Mouse (Mus musculus) stomach, embryonic 16.5 days (tissue): ENCODE results near the gene Bex1. TPM values are rescaled to one million over a fixed set of nuclear protein-coding genes. Genes with fewer than 3 reads are reported as not detected.
"Not testable (repeated sequence)": the region's sequence is repeated elsewhere in the genome, so short reads cannot be mapped to it uniquely, and the experiment has no call there.

Experiments
- ATAC-seq: fragments of 200-750 bp; cut with Nextera tagmentation; 2 replicates; pipeline ENCODE4 v1.8.0; 2017; ENCODE audit warnings: moderate number of reproducible peaks, moderate TSS enrichment; ENCODE audit not compliant: insufficient read depth, low FRiP score
- H3K27ac ChIP-seq: fragments of 300-500 bp; sonication (generic); 2 replicates; pipeline ENCODE4 v1.5.1; 2014; ENCODE audit warnings: low read length
- H3K27me3 ChIP-seq: fragments of 300-500 bp; sonication (generic); 2 replicates; pipeline ENCODE4 v1.6.1; 2014; ENCODE audit warnings: low read length, control low read depth, mixed read lengths; ENCODE audit not compliant: control insufficient read depth, insufficient read depth
- H3K36me3 ChIP-seq: fragments of 300-500 bp; sonication (generic); 2 replicates; pipeline ENCODE4 v1.6.1; 2014; ENCODE audit warnings: low read length; ENCODE audit not compliant: control insufficient read depth, insufficient read depth
- H3K4me1 ChIP-seq: fragments of 300-500 bp; sonication (generic); 2 replicates; pipeline ENCODE4 v1.6.1; 2014; ENCODE audit warnings: low read length, control low read depth, mixed read lengths; ENCODE audit not compliant: control insufficient read depth, insufficient read depth
- H3K4me2 ChIP-seq: fragments of 300-500 bp; sonication (generic); 2 replicates; pipeline ENCODE4 v1.6.1; 2014; ENCODE audit warnings: low read depth, low read length, mixed read lengths
- H3K4me3 ChIP-seq: fragments of 300-500 bp; sonication (generic); replicated peaks from 2 replicates; pipeline ENCODE4 v1.5.1; 2014; ENCODE audit warnings: mild to moderate bottlenecking, low read length
- H3K9ac ChIP-seq: fragments of 300-500 bp; sonication (generic); 2 replicates; pipeline ENCODE4 v1.6.1; 2014; ENCODE audit warnings: low read length
- H3K9me3 ChIP-seq: fragments of 300-500 bp; sonication (generic); replicated peaks from 2 replicates; pipeline ENCODE4 v1.6.1; 2016; ENCODE audit warnings: low read length, control low read depth; ENCODE audit not compliant: control insufficient read depth
- WGBS: fragments of 180-500 bp; shearing (Covaris S2); extraction: QIAGEN DNeasy Blood & Tissue Kit; methylation state at CpG from one replicate; pipeline ENCODE4 v1.1.7; 2014; 5-methylcytosine and 5-hydroxymethylcytosine counted together
- polyA plus RNA-seq: library from polyadenylated mRNA; unstranded; fragments of >200 nt; fragmentation: Nextera tagmentation; extraction: Ambion mirVana; gene quantifications from 2 replicates; pipeline ENCODE4 v1.2.1, GENCODE M21; 2015

Bex1 gene
- polyA plus RNA-seq, result 54.8 and 84.5 TPM in 2 replicates

DNA sequence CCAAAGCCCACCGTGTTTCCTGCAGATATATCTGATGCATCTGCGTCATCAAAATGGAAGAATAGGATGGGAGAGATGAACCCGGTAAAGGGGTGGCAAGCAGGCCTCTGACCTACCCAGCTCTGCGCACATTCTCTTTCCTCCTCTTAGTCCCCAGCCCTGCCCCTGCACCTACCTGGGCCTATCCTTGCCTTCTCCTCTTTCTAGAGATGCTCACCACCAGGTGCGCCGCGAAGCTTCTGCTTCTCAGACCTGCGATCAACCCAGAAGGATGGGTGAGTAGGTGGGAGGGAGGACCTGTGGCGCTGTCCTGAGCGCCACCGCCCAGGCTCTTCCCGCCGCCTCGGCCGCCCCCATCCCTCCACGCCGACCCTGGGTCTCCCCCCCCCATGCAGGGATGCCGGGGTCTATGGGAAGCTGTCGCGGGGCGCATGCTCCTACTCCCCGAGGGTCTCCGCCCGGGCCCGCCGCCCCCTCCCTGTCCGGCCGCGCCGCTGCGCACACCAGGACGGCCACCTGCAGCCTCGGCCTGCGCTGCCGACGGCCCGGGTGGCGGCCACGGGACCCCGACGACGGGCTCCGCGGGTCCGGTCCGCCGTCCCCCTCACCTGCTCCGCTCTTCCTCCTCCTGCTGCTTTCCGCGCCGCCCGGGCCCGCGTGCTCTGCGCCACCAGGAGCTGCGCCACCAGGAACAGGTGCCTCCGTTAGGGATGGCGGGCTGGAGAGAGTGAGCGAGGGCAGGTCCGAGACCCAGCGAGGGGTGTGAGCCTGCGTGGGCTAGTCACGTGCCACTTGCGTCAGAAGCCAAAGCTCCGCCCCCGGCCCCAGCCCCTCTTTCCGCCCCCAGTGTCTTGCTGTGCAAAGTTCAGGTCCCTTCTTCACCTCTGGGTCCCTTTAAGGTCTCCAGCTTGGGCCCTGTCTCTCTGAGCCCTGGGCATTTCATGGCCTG lies at the start of gene Bex1, which contains the start of gene Tceal7:
Gene Bex1, minus strand, starts transcription at position 785 of the 949 bp plus-strand sequence.
Gene Tceal7, plus strand, starts transcription at position 51 of the 949 bp plus-strand sequence.
- H3K4me1 ChIP-seq, H3K9me3 ChIP-seq, H3K27ac ChIP-seq, H3K9ac ChIP-seq, H3K36me3 ChIP-seq, H3K27me3 ChIP-seq: not testable (repeated sequence)
- WGBS, result 19% methylated on average over 17 of the region's 67 CpGs
- ATAC-seq, result peak; percentile 86
- H3K4me3 ChIP-seq, result peak within 1 kb of the TSS; percentile 31
- H3K4me2 ChIP-seq, result peak within 1 kb of the TSS; percentile 38

DNA sequence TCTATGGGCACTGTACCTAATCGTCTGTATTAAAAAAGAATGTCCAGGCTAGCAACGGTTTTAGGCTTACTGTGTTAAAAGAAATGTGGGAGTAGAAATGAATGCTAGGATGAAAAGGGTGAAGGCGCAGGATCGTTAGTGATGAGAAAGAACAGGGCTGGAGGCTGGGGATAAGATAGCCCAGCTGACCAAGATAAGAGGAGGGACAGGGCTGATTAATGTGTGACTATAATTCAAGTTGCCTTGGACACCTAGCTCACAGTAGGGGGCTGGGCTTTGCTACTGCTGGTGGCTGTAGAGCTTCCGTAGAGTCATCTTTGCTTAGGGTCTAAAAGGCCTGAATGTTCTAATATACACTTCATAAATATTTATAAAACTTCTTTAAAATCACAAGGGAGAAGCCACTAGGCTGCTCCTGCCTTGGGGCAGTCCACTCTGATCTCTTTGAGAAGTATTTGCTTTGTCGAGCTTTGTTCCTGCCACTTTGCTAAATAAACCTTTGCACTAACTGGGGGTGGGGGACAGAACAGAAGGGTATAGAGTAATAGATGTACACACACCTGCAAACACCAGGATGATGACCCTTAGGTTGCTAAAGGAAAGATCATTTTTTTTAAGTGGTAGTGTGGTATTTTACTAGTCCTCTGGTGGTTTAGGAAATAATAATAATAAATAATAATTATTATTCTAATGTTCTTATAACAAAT lies 36.9 kb upstream of the Bex1 start:
- H3K36me3 ChIP-seq, result no peaks in the 10 kb centered on the region
- H3K27ac ChIP-seq, result no peak overlapping the region
- no peak for ATAC-seq
- no peaks in the 10 kb centered on the region for H3K27me3 ChIP-seq
- H3K9ac ChIP-seq, result no peak overlapping the region
- H3K4me2 ChIP-seq, result no peak overlapping the region
- no peak overlapping the region for H3K4me3 ChIP-seq
- WGBS, result 32% methylated on average over 6 of the region's 6 CpGs
- H3K4me1 ChIP-seq, result 0 out of 2 replicates have a peak, but pooled peaks cover 3% of the 10 kb centered on the region
- H3K9me3 ChIP-seq, result no peaks in the 10 kb centered on the region

DNA sequence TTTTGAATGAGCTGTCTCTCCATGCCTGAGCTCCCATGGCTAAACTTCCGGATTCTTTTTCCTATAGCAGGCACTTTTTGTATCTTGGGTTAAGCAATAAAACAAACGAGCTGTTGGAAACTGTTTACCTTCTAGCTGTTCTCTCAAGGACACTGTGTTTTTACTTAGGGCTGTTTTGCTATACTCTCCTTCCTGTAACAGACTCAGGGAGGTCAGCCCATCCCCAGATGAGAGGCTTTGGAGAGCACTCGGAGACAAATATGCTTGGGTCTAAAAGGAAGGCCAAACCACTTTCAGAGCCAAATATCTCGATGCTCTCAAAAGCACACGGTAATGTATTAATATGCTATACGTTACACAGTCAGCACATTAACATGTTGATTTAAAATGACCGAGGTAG lies 34.4 kb upstream of the Bex1 start:
- Histone ChIP-seq H3K4me2 (no peak overlapping the region), H3K27me3 (no peaks in the 10 kb centered on the region), H3K4me3 (no peak overlapping the region), H3K36me3 (no peaks in the 10 kb centered on the region), H3K4me1 (0 out of 2 replicates have a peak, but pooled peaks cover 4% of the 10 kb centered on the region), H3K9me3 (no peaks in the 10 kb centered on the region), H3K27ac (no peak overlapping the region), H3K9ac (no peak overlapping the region)
- ATAC-seq, result no peak
- 55% methylated on average over 7 of the region's 7 CpGs for WGBS

DNA sequence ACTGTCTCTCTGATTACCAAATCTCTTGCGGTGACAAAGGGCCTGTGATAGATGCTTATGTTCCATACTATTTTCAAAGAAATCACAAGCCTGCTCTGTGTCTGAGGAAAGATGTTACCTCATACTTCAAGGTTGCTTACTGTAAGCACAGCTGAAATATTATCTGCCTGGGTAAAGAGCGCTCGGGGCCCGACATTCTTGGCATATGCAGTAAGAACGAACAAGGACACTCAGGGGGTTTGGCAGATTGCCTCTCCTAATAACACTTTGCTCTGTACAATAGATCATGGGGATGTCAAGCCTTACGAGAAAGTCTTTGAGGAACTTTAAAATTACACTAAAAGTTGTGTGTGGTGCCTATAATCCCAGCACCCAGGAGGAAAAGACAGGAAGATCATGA lies 33.5 kb upstream of the Bex1 start:
- Histone ChIP-seq H3K9ac (no peak overlapping the region), H3K4me3 (no peak overlapping the region), H3K9me3 (no peaks in the 10 kb centered on the region), H3K27me3 (no peaks in the 10 kb centered on the region), H3K4me1 (0 out of 2 replicates have a peak, but pooled peaks cover 4% of the 10 kb centered on the region), H3K4me2 (no peak overlapping the region), H3K27ac (no peak overlapping the region), H3K36me3 (no peaks in the 10 kb centered on the region)
- WGBS, result 41% methylated on average over 6 of the region's 6 CpGs
- ATAC-seq, result no peak

DNA sequence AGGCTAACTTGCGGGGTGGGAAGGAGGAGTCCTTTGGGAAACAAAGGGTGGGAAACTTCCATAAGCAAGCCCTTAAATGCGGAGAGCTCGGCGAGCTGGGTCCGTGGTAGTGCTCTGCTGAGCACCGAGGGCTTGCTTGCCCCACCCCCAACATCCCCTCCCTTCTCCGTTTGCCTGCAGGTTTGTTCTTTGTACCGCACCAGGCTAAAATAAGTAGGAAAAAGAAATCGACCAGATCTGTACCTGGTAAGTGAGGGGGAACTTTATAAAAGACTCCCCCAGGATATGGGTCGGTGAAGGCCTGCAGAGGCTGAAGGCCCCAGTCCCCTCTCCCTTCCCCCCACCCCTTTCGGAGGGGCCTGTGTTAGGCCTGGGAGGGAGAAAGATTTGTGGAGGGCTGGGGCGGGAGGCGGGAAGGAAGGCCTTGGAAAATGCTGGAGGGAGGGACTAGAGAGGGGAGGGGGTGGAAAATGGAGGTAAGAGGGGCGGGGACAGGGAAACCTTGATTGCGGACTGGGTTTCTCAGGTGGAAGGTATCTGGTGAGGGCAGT lies 30.3 kb upstream of the Bex1 start:
- Histone ChIP-seq H3K36me3 (no peaks in the 10 kb centered on the region), H3K9me3 (no peaks in the 10 kb centered on the region), H3K9ac (peak overlapping the region; percentile 80), H3K27ac (peak overlapping the region; percentile 84), H3K4me1 (0 out of 2 replicates have a peak, but pooled peaks cover 4% of the 10 kb centered on the region), H3K4me2 (peak overlapping the region; percentile 47), H3K27me3 (no peaks in the 10 kb centered on the region), H3K4me3 (peak overlapping the region; percentile 64)
- ATAC-seq, result peak; percentile 76
- WGBS, result 13% methylated on average over 15 of the region's 15 CpGs

DNA sequence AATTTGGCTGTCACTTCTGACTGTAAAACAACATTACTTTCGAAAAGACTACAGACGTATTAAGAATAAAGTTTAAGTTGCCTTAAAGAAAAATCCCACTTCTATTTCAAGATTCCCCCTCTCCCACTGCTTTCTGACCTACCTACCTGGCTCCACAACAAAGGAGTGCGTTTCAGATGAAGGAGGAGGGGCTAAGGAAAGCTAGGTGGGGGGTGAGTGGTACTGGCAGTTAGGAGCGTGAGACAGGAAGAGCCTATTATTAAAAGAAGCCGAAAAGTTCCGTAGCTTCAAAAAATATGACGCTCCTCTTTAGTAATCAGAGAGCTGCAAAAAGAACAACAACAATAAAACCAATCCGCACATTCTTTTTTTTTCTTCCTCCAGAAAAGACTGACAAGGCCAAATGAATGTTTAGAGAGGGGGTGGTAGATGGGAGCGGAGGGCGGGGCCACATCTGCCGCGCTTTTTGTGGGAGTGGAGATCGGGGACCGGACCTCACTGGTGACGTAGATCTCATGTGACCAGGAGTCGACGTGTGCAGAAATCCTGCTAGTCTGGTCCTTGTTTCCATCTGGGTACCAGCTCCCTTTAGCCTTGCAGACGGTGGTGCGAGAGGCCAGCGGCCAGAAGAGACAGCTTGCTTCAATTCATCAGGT lies 29.4 kb upstream of the Bex1 start, which contains the start of gene Tceal9:
Gene Tceal9, plus strand, starts transcription at position 506 of the 656 bp plus-strand sequence.
- Histone ChIP-seq H3K4me1 (0 out of 2 replicates have a peak, but pooled peaks cover 4% of the 10 kb centered on the region), H3K4me2 (peak within 1 kb of the TSS; percentile 47), H3K36me3 (no peaks in the 10 kb centered on the region), H3K9ac (peak within 1 kb of the TSS; percentile 80), H3K27me3 (no peaks in the 10 kb centered on the region), H3K27ac (peak within 1 kb of the TSS; percentile 84), H3K9me3 (no peaks in the 10 kb centered on the region), H3K4me3 (peak within 1 kb of the TSS; percentile 64)
- peak; percentile 95 for ATAC-seq
- WGBS, result 24% methylated on average over 20 of the region's 20 CpGs

DNA sequence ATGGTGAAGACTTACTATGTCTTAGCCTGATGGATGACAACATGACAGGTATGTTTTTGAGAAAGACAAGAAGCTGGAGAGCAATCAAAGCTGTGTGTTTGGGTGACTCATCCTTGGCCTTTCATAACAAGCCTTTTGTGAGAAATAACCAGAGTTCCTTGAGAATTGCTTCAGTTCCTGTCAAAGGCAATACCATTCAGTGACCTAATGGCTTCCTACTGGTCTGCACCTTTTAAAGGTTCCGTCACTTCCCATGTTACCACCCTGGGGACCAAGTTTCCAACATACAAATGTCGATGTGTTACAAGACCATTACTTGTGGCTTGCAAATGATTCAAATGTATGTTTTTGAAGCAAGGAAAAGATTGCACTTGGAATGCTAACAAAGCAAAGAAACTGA lies 27.9 kb upstream of the Bex1 start:
- ATAC-seq, result no peak
- Histone ChIP-seq H3K36me3 (no peaks in the 10 kb centered on the region), H3K27me3 (no peaks in the 10 kb centered on the region), H3K9ac (no peak overlapping the region), H3K4me2 (no peak overlapping the region), H3K4me1 (0 out of 2 replicates have a peak, but pooled peaks cover 4% of the 10 kb centered on the region), H3K9me3 (no peaks in the 10 kb centered on the region), H3K27ac (no peak overlapping the region), H3K4me3 (no peak overlapping the region)
- WGBS, result 76% methylated on average over 2 of the region's 2 CpGs

DNA sequence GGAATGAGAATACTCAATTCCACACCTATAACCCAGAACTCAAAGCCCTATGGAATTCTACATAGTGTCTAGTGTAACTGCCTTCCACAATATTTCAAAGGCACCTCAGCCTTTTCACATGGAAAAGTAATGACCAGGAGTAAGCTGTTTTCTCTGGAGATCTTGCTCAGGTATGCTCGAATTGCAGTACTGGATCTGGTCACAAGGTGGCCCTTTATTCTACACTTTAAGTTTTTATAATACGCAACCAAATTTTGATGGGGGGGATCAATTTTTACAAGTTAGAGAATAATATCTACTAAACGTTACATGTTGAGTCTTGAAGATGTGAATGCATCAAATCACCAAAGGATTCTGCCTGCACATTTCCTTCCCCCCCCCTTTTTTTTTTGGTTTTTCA lies 22.8 kb upstream of the Bex1 start:
- WGBS, result 48% methylated on average over 3 of the region's 3 CpGs
- H3K9me3 ChIP-seq, result no peaks in the 10 kb centered on the region
- no peak overlapping the region for H3K9ac ChIP-seq
- no peaks in the 10 kb centered on the region for H3K36me3 ChIP-seq
- H3K27ac ChIP-seq, result no peak overlapping the region
- ATAC-seq, result no peak
- no peaks in the 10 kb centered on the region for H3K4me1 ChIP-seq
- no peak overlapping the region for H3K4me2 ChIP-seq
- H3K4me3 ChIP-seq, result no peak overlapping the region
- H3K27me3 ChIP-seq, result no peaks in the 10 kb centered on the region; the same call in 1 of the 2 replicates
